Mouse (Mus musculus) CH12.LX (cell line): Measurements from ENCODE around the gene Ror1.

Source experiments
- BHLHE40 ChIP-seq: IDR thresholded peaks from 2 replicates; pipeline ENCODE4 v1.6.1; 2011; ENCODE audit warnings: mild to moderate bottlenecking, low read depth, low read length, improper control_type of control experiment
- CTCF ChIP-seq, 2 experiments: IDR thresholded peaks in 1 of 2; conservative IDR thresholded peaks in 1 of 2; 2 replicates each; pipeline ENCODE4 v1.5.1; 2011 to 2012; ENCODE audit warnings: low read depth in 2 of 2, low read length in 2 of 2, improper control_type of control experiment in 1 of 2, inconsistent platforms in 1 of 2, mild to moderate bottlenecking in 1 of 2, moderate library complexity in 1 of 2
- EP300 ChIP-seq: IDR thresholded peaks from 2 replicates; pipeline ENCODE4 v1.6.1; 2011; ENCODE audit warnings: low read length, improper control_type of control experiment
- HCFC1 ChIP-seq: IDR thresholded peaks from 2 replicates; pipeline ENCODE4 v1.6.1; 2012; ENCODE audit warnings: low read depth, mild to moderate bottlenecking, inconsistent platforms, low read length, improper control_type of control experiment
- JUN ChIP-seq: IDR thresholded peaks from 2 replicates; pipeline ENCODE4 v1.6.1; 2011; ENCODE audit warnings: low read depth, mild to moderate bottlenecking, low read length, improper control_type of control experiment, moderate library complexity; ENCODE audit not compliant: insufficient read depth

- TF ChIP-seq CTCF (conservative IDR thresholded peaks at IDR 0.05 in 1 of 2, IDR thresholded peaks at IDR 0.05 in 1 of 2; ENCODE audit: low read depth in 2 of 2, low read length in 2 of 2), result no peak
- TF ChIP-seq BHLHE40, result no peak
- TF ChIP-seq JUN, result no peak
- no peak for TF ChIP-seq HCFC1
- no peak for TF ChIP-seq EP300
These were observed 162.9 kb downstream of the Ror1 start for GRCm38 (mm10) chr4:100258462-100258861.
